Comparison of ENCODE assay signal across 11 mouse cellular contexts in genomic region chr2:75701207-75701606, GRCm38 (mm10). TPM values are rescaled to one million over a fixed set of nuclear protein-coding genes. Genes with fewer than 3 reads are reported as not detected.
DNase-seq lines count a peak whose midpoint lies in the region; ATAC-seq and TF ChIP-seq lines count a peak whose summit lies in the region.
"Had no signal": no experiment of that assay in that cellular context is flagged by ENCODE, and none has a peak within 500 bp of the region (broad histone marks: within the 10 kb centered on the region; RNA-seq: fewer than 3 reads in every experiment).

No protein-coding gene starts in this region.

- peaks cover 47% of the 10 kb centered on the region; the same call in 1 of the 2 replicates for H3K79me2 ChIP-seq in liver, adult 2 months (ENCODE audit: control insufficient read depth, insufficient read depth, low read length)

- no peaks in the 10 kb centered on the region for H3K27me3 ChIP-seq in forebrain, embryonic 12.5 days
- H3K27me3 ChIP-seq in forebrain, embryonic 13.5 days = no peaks in the 10 kb centered on the region
- H3K27me3 ChIP-seq in liver, adult 2 months (ENCODE audit: control insufficient read depth, insufficient read depth, low read length) = no peaks in the 10 kb centered on the region
- H3K27me3 ChIP-seq in limb, embryonic 10.5 days (ENCODE audit: low read depth, poor library complexity, severe bottlenecking) = no peaks in the 10 kb centered on the region
- H3K27me3 ChIP-seq in stomach, embryonic 14.5 days (ENCODE audit: control insufficient read depth, insufficient read depth, low read length) = no peaks in the 10 kb centered on the region
- H3K27me3 ChIP-seq: limb, embryonic 15.5 days had no signal

- no peak for TF ChIP-seq POLR2A in liver, adult 2 months (IDR thresholded peaks at IDR 0.05; ENCODE audit: extremely low read depth, insufficient read depth, low read length)

- no peak for DNase-seq in liver, adult 2 months (ENCODE audit: extremely low read depth, low read depth, low spot score)
- no peak for DNase-seq in liver
- DNase-seq in limb, embryonic 10.5 days (ENCODE audit: low spot score) = no peak
- no peak for DNase-seq in urinary bladder, postnatal 36 days (ENCODE audit: low spot score in 2 of 2)
- no peak for DNase-seq in layer of hippocampus, postnatal 10 days (ENCODE audit: low spot score in 2 of 2)
- DNase-seq: cerebellum, postnatal 14 days had no signal

- TF ChIP-seq CTCF in liver, adult 2 months (IDR thresholded peaks at IDR 0.05; ENCODE audit: low read depth, low read length) = no peak

- H3K9ac ChIP-seq in forebrain, embryonic 12.5 days = no peak overlapping the region
- H3K9ac ChIP-seq in forebrain, embryonic 13.5 days = no peak overlapping the region
- 0 out of 2 replicates have a peak overlapping the region, but pooled peaks have one; percentile 35 for H3K9ac ChIP-seq in liver, adult 2 months (ENCODE audit: low read depth, low read length)
- 0 out of 2 replicates have a peak overlapping the region, but pooled peaks have one; percentile 6 for H3K9ac ChIP-seq in stomach, embryonic 14.5 days (replicated peaks; ENCODE audit: low read depth, low read length)
- H3K9ac ChIP-seq: limb, embryonic 15.5 days had no signal

- no peak for ATAC-seq in forebrain, embryonic 12.5 days (ENCODE audit: low FRiP score)
- ATAC-seq in forebrain, embryonic 13.5 days = no peak
- ATAC-seq in stomach, embryonic 14.5 days (ENCODE audit: insufficient number of reproducible peaks, insufficient read depth, low FRiP score, low read depth) = no peak
- ATAC-seq: forebrain, embryonic 14.5 days had no signal

- H3K27ac ChIP-seq in forebrain, embryonic 12.5 days = no peak overlapping the region
- no peak overlapping the region for H3K27ac ChIP-seq in forebrain, embryonic 13.5 days
- H3K27ac ChIP-seq in liver, adult 2 months (replicated peaks; ENCODE audit: insufficient read depth, low read depth, low read length) = peak overlapping the region; percentile 49
- H3K27ac ChIP-seq in limb, embryonic 10.5 days = peak overlapping the region; percentile 30; the same call in 1 of the 2 replicates
- H3K27ac ChIP-seq in stomach, embryonic 14.5 days (ENCODE audit: low read length) = no peak overlapping the region
- H3K27ac ChIP-seq: limb, embryonic 15.5 days had no signal

- H3K9me3 ChIP-seq in forebrain, embryonic 12.5 days = no peaks in the 10 kb centered on the region
- no peaks in the 10 kb centered on the region for H3K9me3 ChIP-seq in forebrain, embryonic 13.5 days (replicated peaks)
- H3K9me3 ChIP-seq in limb, embryonic 10.5 days (replicated peaks) = no peaks in the 10 kb centered on the region
- H3K9me3 ChIP-seq in stomach, embryonic 14.5 days (ENCODE audit: control insufficient read depth, low read depth, low read length) = no peaks in the 10 kb centered on the region
- H3K9me3 ChIP-seq: limb, embryonic 15.5 days had no signal

- 0 out of 2 replicates have a peak overlapping the region, but pooled peaks have one; percentile 1 for H3K4me2 ChIP-seq in forebrain, embryonic 12.5 days
- no peak overlapping the region for H3K4me2 ChIP-seq in forebrain, embryonic 13.5 days
- peak overlapping the region; percentile 79 for H3K4me2 ChIP-seq in stomach, embryonic 14.5 days (replicated peaks; ENCODE audit: low read depth, low read length)
- H3K4me2 ChIP-seq: limb, embryonic 15.5 days had no signal

- peaks cover 38% of the 10 kb centered on the region for H3K4me1 ChIP-seq in forebrain, embryonic 12.5 days
- peaks cover 36% of the 10 kb centered on the region for H3K4me1 ChIP-seq in forebrain, embryonic 13.5 days
- H3K4me1 ChIP-seq in liver, adult 2 months (ENCODE audit: control insufficient read depth, insufficient read depth, low read length) = peaks cover 45% of the 10 kb centered on the region
- H3K4me1 ChIP-seq in limb, embryonic 10.5 days = peaks cover 79% of the 10 kb centered on the region
- H3K4me1 ChIP-seq in stomach, embryonic 14.5 days (ENCODE audit: control insufficient read depth, insufficient read depth, low read length) = peaks cover 43% of the 10 kb centered on the region

- H3K4me3 ChIP-seq in forebrain, embryonic 12.5 days (replicated peaks) = no peak overlapping the region
- no peak overlapping the region for H3K4me3 ChIP-seq in forebrain, embryonic 13.5 days
- no peak overlapping the region for H3K4me3 ChIP-seq in liver, adult 2 months (ENCODE audit: insufficient read depth, low read depth, low read length)
- H3K4me3 ChIP-seq in limb, embryonic 10.5 days = no peak overlapping the region
- H3K4me3 ChIP-seq in stomach, embryonic 14.5 days (ENCODE audit: low read depth, low read length) = peak overlapping the region; percentile 95; the same call in 1 of the 2 replicates
- H3K4me3 ChIP-seq: limb, embryonic 15.5 days had no signal

- 71% methylated on average over 3 of the region's 3 CpGs for WGBS in forebrain, embryonic 12.5 days
- 82% methylated on average over 3 of the region's 3 CpGs for WGBS in forebrain, embryonic 13.5 days
- WGBS in liver, adult 2 months = 25% methylated on average over 3 of the region's 3 CpGs
- WGBS in limb, embryonic 10.5 days = 60% methylated on average over 3 of the region's 3 CpGs
- WGBS in stomach, embryonic 14.5 days = 65% methylated on average over 3 of the region's 3 CpGs

- H3K36me3 ChIP-seq in forebrain, embryonic 12.5 days (replicated peaks) = no peaks in the 10 kb centered on the region
- no peaks in the 10 kb centered on the region for H3K36me3 ChIP-seq in forebrain, embryonic 13.5 days (ENCODE audit: poor library complexity, severe bottlenecking)
- no peaks in the 10 kb centered on the region for H3K36me3 ChIP-seq in liver, adult 2 months (ENCODE audit: control insufficient read depth, insufficient read depth, low read length)
- 0 out of 2 replicates have a peak, but pooled peaks cover 2% of the 10 kb centered on the region for H3K36me3 ChIP-seq in limb, embryonic 10.5 days
- H3K36me3 ChIP-seq in stomach, embryonic 14.5 days (ENCODE audit: control insufficient read depth, insufficient read depth, low read length) = no peaks in the 10 kb centered on the region; the same call in 1 of the 2 replicates
- H3K36me3 ChIP-seq: limb, embryonic 15.5 days had no signal

RNA-seq across cellular contexts. Expression of gene Nfe2l2, which starts 3.2 kb away (rescaled TPM):
- polyA plus RNA-seq in forebrain, embryonic 12.5 days (2016; fragmentation: Nextera tagmentation; extraction: Ambion mirVana) = 18.6 and 20.4 TPM in 2 replicates
- polyA plus RNA-seq in forebrain, embryonic 13.5 days (2015; fragmentation: Nextera tagmentation; extraction: Ambion mirVana) = 15.6 and 15.9 TPM in 2 replicates
- total RNA-seq in liver, adult 2 months (2014; rRNA removed) = 29.5 and 34.1 TPM in 2 replicates
- 35.9 and 40.1 TPM in 2 replicates for polyA plus RNA-seq in liver, adult 2 months (2012; rRNA removed)
- polyA plus RNA-seq in limb, embryonic 10.5 days (2016; fragmentation: Nextera tagmentation; extraction: Ambion mirVana) = 33.8 and 37.2 TPM in 2 replicates
- polyA plus RNA-seq in stomach, embryonic 14.5 days (2014; fragmentation: Nextera tagmentation; extraction: Ambion mirVana) = 88.4 and 92.8 TPM in 2 replicates
- 10 to 100 TPM in 1 of 2 experiments, 1 to 10 TPM in 1; 9.9 to 10.4 TPM for total RNA-seq in layer of hippocampus, postnatal 10 days (2021)

RNA-seq across cellular contexts. Expression of gene Hnrnpa3, which starts 42.1 kb away (rescaled TPM):
- 448 and 488 TPM in 2 replicates for polyA plus RNA-seq in forebrain, embryonic 12.5 days (2016; fragmentation: Nextera tagmentation; extraction: Ambion mirVana)
- 354 and 365 TPM in 2 replicates for polyA plus RNA-seq in forebrain, embryonic 13.5 days (2015; fragmentation: Nextera tagmentation; extraction: Ambion mirVana)
- 44.2 and 45.5 TPM in 2 replicates for total RNA-seq in liver, adult 2 months (2014; rRNA removed)
- 13.9 and 14.1 TPM in 2 replicates for polyA plus RNA-seq in liver, adult 2 months (2012; rRNA removed)
- polyA plus RNA-seq in limb, embryonic 10.5 days (2016; fragmentation: Nextera tagmentation; extraction: Ambion mirVana) = 352 and 369 TPM in 2 replicates
- 247 and 253 TPM in 2 replicates for polyA plus RNA-seq in stomach, embryonic 14.5 days (2014; fragmentation: Nextera tagmentation; extraction: Ambion mirVana)
- total RNA-seq in layer of hippocampus, postnatal 10 days (2021) = 100 to 1,000 TPM; 380 to 423 TPM

Comparison
In these comparisons a context has a peak if more than half of its experiments do, and no peak if none do; other contexts are left out.
1. H3K27ac ChIP-seq: peak in liver, adult 2 months (single experiment) and limb, embryonic 10.5 days (single experiment); none in forebrain, embryonic 12.5 days (single experiment), forebrain, embryonic 13.5 days (single experiment) and stomach, embryonic 14.5 days (single experiment).
2. H3K9ac ChIP-seq: peak in liver, adult 2 months (single experiment) and stomach, embryonic 14.5 days (single experiment); none in forebrain, embryonic 12.5 days (single experiment) and forebrain, embryonic 13.5 days (single experiment).
3. RNA of gene Hnrnpa3, which starts 42.1 kb away (polyA plus RNA-seq): 448 to 488 TPM in forebrain, embryonic 12.5 days, 352 to 369 TPM in limb, embryonic 10.5 days, 354 to 365 TPM in forebrain, embryonic 13.5 days and 247 to 253 TPM in stomach, embryonic 14.5 days; 13.9 to 14.1 TPM in liver, adult 2 months; every median in the first group is over 10 times any median in the second.